Mouse (Mus musculus): ENCODE results near the gene Rptor. TPM values are rescaled to one million over a fixed set of nuclear protein-coding genes. Genes with fewer than 3 reads are reported as not detected.
"Not testable (repeated sequence)": the region's sequence is repeated elsewhere in the genome, so short reads cannot be mapped to it uniquely, and the experiment has no call there.

Rptor gene
- polyA plus RNA-seq, 1 experiment from 2014 or later: 15.6 TPM

GRCm38 (mm10) chr11:119640491-119640890 lies 37.8 kb downstream of the Rptor start:
- no peak overlapping the region for H3K27ac ChIP-seq
- DNase-seq (ENCODE audit: low spot score): no peak
- H3K4me3 ChIP-seq: no peak overlapping the region
- no peaks in the 10 kb centered on the region for H3K27me3 ChIP-seq (ENCODE audit: insufficient read depth, poor library complexity, severe bottlenecking)
- 74% methylated on average over 9 of the region's 9 CpGs for WGBS
- H3K4me1 ChIP-seq: peaks cover 53% of the 10 kb centered on the region
- 0 out of 2 replicates have a peak, but pooled peaks cover 4% of the 10 kb centered on the region for H3K36me3 ChIP-seq
- no peaks in the 10 kb centered on the region for H3K9me3 ChIP-seq

- no peak for DNase-seq (ENCODE audit: low spot score)
- Histone ChIP-seq H3K4me3 (no peak overlapping the region), H3K27me3 (ENCODE audit: insufficient read depth, poor library complexity, severe bottlenecking) (no peaks in the 10 kb centered on the region), H3K4me1 (peaks cover 46% of the 10 kb centered on the region), H3K9me3 (no peaks in the 10 kb centered on the region), H3K36me3 (0 out of 2 replicates have a peak, but pooled peaks cover 4% of the 10 kb centered on the region), H3K27ac (no peak overlapping the region)
- WGBS: 89% methylated on average over 9 of the region's 9 CpGs
Measured at GRCm38 (mm10) chr11:119641831-119642381, 39.2 kb downstream of the Rptor start.

- 76% methylated on average over 7 of the region's 7 CpGs for WGBS
- Histone ChIP-seq H3K4me1 (peaks cover 37% of the 10 kb centered on the region), H3K9me3 (no peaks in the 10 kb centered on the region), H3K27me3 (ENCODE audit: insufficient read depth, poor library complexity, severe bottlenecking) (no peaks in the 10 kb centered on the region), H3K4me3 (no peak overlapping the region), H3K36me3 (no peaks in the 10 kb centered on the region), H3K27ac (no peak overlapping the region)
- no peak for DNase-seq (ENCODE audit: low spot score)
Measured at GRCm38 (mm10) chr11:119643347-119643746, 40.6 kb downstream of the Rptor start.

- no peak for DNase-seq (ENCODE audit: low spot score)
- Histone ChIP-seq H3K27ac (no peak overlapping the region), H3K27me3 (ENCODE audit: insufficient read depth, poor library complexity, severe bottlenecking) (no peaks in the 10 kb centered on the region), H3K4me3 (no peak overlapping the region), H3K4me1 (peaks cover 42% of the 10 kb centered on the region), H3K36me3 (no peaks in the 10 kb centered on the region), H3K9me3 (no peaks in the 10 kb centered on the region)
- WGBS: 29% methylated on average over 7 of the region's 7 CpGs
Measured at GRCm38 (mm10) chr11:119644140-119644539, 41.4 kb downstream of the Rptor start.

GRCm38 (mm10) chr11:119644612-119645379 lies 42.1 kb downstream of the Rptor start:
- DNase-seq (ENCODE audit: low spot score): no peak
- H3K9me3 ChIP-seq: no peaks in the 10 kb centered on the region
- peaks cover 43% of the 10 kb centered on the region for H3K4me1 ChIP-seq
- H3K36me3 ChIP-seq: no peaks in the 10 kb centered on the region
- H3K4me3 ChIP-seq: no peak overlapping the region
- no peaks in the 10 kb centered on the region for H3K27me3 ChIP-seq (ENCODE audit: insufficient read depth, poor library complexity, severe bottlenecking)
- 76% methylated on average over 14 of the region's 14 CpGs for WGBS
- no peak overlapping the region for H3K27ac ChIP-seq

GRCm38 (mm10) chr11:119650456-119650855 lies 47.8 kb downstream of the Rptor start:
- peaks cover 27% of the 10 kb centered on the region for H3K4me1 ChIP-seq
- H3K4me3 ChIP-seq: no peak overlapping the region
- H3K27ac ChIP-seq: no peak overlapping the region
- H3K9me3 ChIP-seq: no peaks in the 10 kb centered on the region
- H3K27me3 ChIP-seq (ENCODE audit: insufficient read depth, poor library complexity, severe bottlenecking): no peaks in the 10 kb centered on the region
- H3K36me3 ChIP-seq: no peaks in the 10 kb centered on the region
- no peak for DNase-seq (ENCODE audit: low spot score)

GRCm38 (mm10) chr11:119653336-119653735 lies 50.6 kb downstream of the Rptor start:
- Histone ChIP-seq H3K27me3 (ENCODE audit: insufficient read depth, poor library complexity, severe bottlenecking) (no peaks in the 10 kb centered on the region), H3K27ac (no peak overlapping the region), H3K4me1 (peaks cover 40% of the 10 kb centered on the region), H3K4me3 (no peak overlapping the region), H3K9me3 (no peaks in the 10 kb centered on the region), H3K36me3 (peaks cover 4% of the 10 kb centered on the region)
- WGBS: 89% methylated on average over 9 of the region's 9 CpGs
- no peak for DNase-seq (ENCODE audit: low spot score)

- WGBS: 77% methylated on average over 6 of the region's 6 CpGs
- Histone ChIP-seq H3K27me3 (ENCODE audit: insufficient read depth, poor library complexity, severe bottlenecking) (no peaks in the 10 kb centered on the region), H3K27ac (no peak overlapping the region), H3K9me3 (no peaks in the 10 kb centered on the region), H3K4me1 (peaks cover 31% of the 10 kb centered on the region), H3K4me3 (no peak overlapping the region), H3K36me3 (peaks cover 11% of the 10 kb centered on the region)
- no peak for DNase-seq (ENCODE audit: low spot score)
Measured at GRCm38 (mm10) chr11:119657534-119657933, 54.8 kb downstream of the Rptor start.

GRCm38 (mm10) chr11:119659296-119659695 lies 56.6 kb downstream of the Rptor start:
- WGBS: 79% methylated on average over 3 of the region's 3 CpGs
- H3K4me3 ChIP-seq: no peak overlapping the region
- peaks cover 43% of the 10 kb centered on the region for H3K4me1 ChIP-seq
- no peaks in the 10 kb centered on the region for H3K9me3 ChIP-seq
- peaks cover 11% of the 10 kb centered on the region for H3K36me3 ChIP-seq
- no peaks in the 10 kb centered on the region for H3K27me3 ChIP-seq (ENCODE audit: insufficient read depth, poor library complexity, severe bottlenecking)
- no peak overlapping the region for H3K27ac ChIP-seq
- DNase-seq (ENCODE audit: low spot score): no peak

- Histone ChIP-seq H3K4me1 (peaks cover 51% of the 10 kb centered on the region), H3K36me3 (peaks cover 11% of the 10 kb centered on the region)
- not testable (repeated sequence) for H3K9me3 ChIP-seq; H3K4me3 ChIP-seq; H3K27ac ChIP-seq; DNase-seq (ENCODE audit: low spot score); H3K27me3 ChIP-seq (ENCODE audit: insufficient read depth, poor library complexity, severe bottlenecking)
- WGBS: 52% methylated on average over 4 of the region's 4 CpGs
Measured at GRCm38 (mm10) chr11:119661479-119661878, 58.8 kb downstream of the Rptor start.

- 89% methylated on average over 2 of the region's 2 CpGs for WGBS
- Histone ChIP-seq H3K27ac (peak overlapping the region; percentile 7; the same call in 1 of the 2 replicates), H3K4me3 (no peak overlapping the region), H3K4me1 (peaks cover 66% of the 10 kb centered on the region), H3K9me3 (no peaks in the 10 kb centered on the region), H3K27me3 (ENCODE audit: insufficient read depth, poor library complexity, severe bottlenecking) (no peaks in the 10 kb centered on the region), H3K36me3 (0 out of 2 replicates have a peak, but pooled peaks cover 5% of the 10 kb centered on the region)
- DNase-seq (ENCODE audit: low spot score): no peak
Measured at GRCm38 (mm10) chr11:119663876-119664275, 61.2 kb downstream of the Rptor start.

- 87% methylated on average over 10 of the region's 10 CpGs for WGBS
- no peaks in the 10 kb centered on the region for H3K9me3 ChIP-seq
- H3K27ac ChIP-seq: no peak overlapping the region
- H3K4me1 ChIP-seq: peaks cover 72% of the 10 kb centered on the region
- no peaks in the 10 kb centered on the region for H3K27me3 ChIP-seq (ENCODE audit: insufficient read depth, poor library complexity, severe bottlenecking)
- no peaks in the 10 kb centered on the region for H3K36me3 ChIP-seq
- H3K4me3 ChIP-seq: no peak overlapping the region
- DNase-seq (ENCODE audit: low spot score): no peak
Measured at GRCm38 (mm10) chr11:119664678-119665307, 62.1 kb downstream of the Rptor start.

GRCm38 (mm10) chr11:119665308-119665702 lies 62.6 kb downstream of the Rptor start:
- H3K36me3 ChIP-seq: no peaks in the 10 kb centered on the region
- H3K9me3 ChIP-seq: no peaks in the 10 kb centered on the region
- H3K4me1 ChIP-seq: peaks cover 77% of the 10 kb centered on the region
- H3K4me3 ChIP-seq: no peak overlapping the region
- 87% methylated on average over 5 of the region's 5 CpGs for WGBS
- DNase-seq (ENCODE audit: low spot score): no peak
- H3K27ac ChIP-seq: no peak overlapping the region
- no peaks in the 10 kb centered on the region for H3K27me3 ChIP-seq (ENCODE audit: insufficient read depth, poor library complexity, severe bottlenecking)

Data from heart, embryonic 10.5 days (tissue).